Mouse (Mus musculus) olfactory bulb, adult 2 months (tissue): ENCODE data around the gene Htra1.

ENCODE experiments used
- CTCF ChIP-seq: fragments of 200-500 bp; IDR thresholded peaks from 2 replicates; pipeline ENCODE4 v1.5.1; 2012; ENCODE audit warnings: low read depth, mild to moderate bottlenecking, low read length, moderate library complexity; ENCODE audit not compliant: insufficient read depth
- POLR2A ChIP-seq: fragments of 200-500 bp; IDR thresholded peaks from 2 replicates; pipeline ENCODE4 v1.6.1; 2012; ENCODE audit warnings: mild to moderate bottlenecking, low read depth, low read length, moderate library complexity; ENCODE audit not compliant: insufficient read depth

GRCm38 (mm10) chr7:131011901-131012300 lies 76.0 kb downstream of the Htra1 start:
- TF ChIP-seq CTCF (no peak), POLR2A (no peak)
